Mouse (Mus musculus) liver, embryonic 15.5 days (tissue): ENCODE results near the gene Gm20388. TPM values are rescaled to one million over a fixed set of nuclear protein-coding genes. Genes with fewer than 3 reads are reported as not detected.

Experiments
- ATAC-seq: fragments of 200-750 bp; cut with Nextera tagmentation; 2 replicates; pipeline ENCODE4 v1.8.0; 2017; ENCODE audit warnings: moderate number of reproducible peaks, mild to moderate bottlenecking, moderate library complexity; ENCODE audit not compliant: insufficient read depth
- H3K27ac ChIP-seq: fragments of 300-500 bp; sonication (generic); replicated peaks from 2 replicates; pipeline ENCODE4 v1.5.1; 2015; ENCODE audit warnings: mild to moderate bottlenecking, inconsistent platforms
- H3K27me3 ChIP-seq: fragments of 300-500 bp; sonication (generic); 2 replicates; pipeline ENCODE4 v1.6.1; 2015; ENCODE audit warnings: mild to moderate bottlenecking, inconsistent platforms
- H3K36me3 ChIP-seq: fragments of 300-500 bp; sonication (generic); replicated peaks from 2 replicates; pipeline ENCODE4 v1.6.1; 2015; ENCODE audit warnings: moderate library complexity, mild to moderate bottlenecking, inconsistent platforms
- H3K4me1 ChIP-seq: fragments of 300-500 bp; sonication (generic); replicated peaks from 2 replicates; pipeline ENCODE4 v1.6.1; 2015; ENCODE audit warnings: inconsistent platforms
- H3K4me2 ChIP-seq: fragments of 300-500 bp; sonication (generic); 2 replicates; pipeline ENCODE4 v1.6.1; 2015; ENCODE audit warnings: moderate library complexity, mild to moderate bottlenecking, inconsistent platforms
- H3K4me3 ChIP-seq: fragments of 300-500 bp; sonication (generic); replicated peaks from 2 replicates; pipeline ENCODE4 v1.5.1; 2015; ENCODE audit warnings: mild to moderate bottlenecking, inconsistent platforms
- H3K9ac ChIP-seq: fragments of 300-500 bp; sonication (generic); 2 replicates; pipeline ENCODE4 v1.6.1; 2015; ENCODE audit warnings: moderate library complexity, mild to moderate bottlenecking, inconsistent platforms
- H3K9me3 ChIP-seq: fragments of 300-500 bp; sonication (generic); replicated peaks from 2 replicates; pipeline ENCODE4 v1.6.1; 2016; ENCODE audit warnings: inconsistent platforms
- WGBS: fragments of 180-500 bp; shearing (Covaris S2); methylation state at CpG from one replicate; pipeline ENCODE4 v1.1.7; 2015; ENCODE audit warnings: mixed read lengths; ENCODE audit not compliant: insufficient replicate concordance; 5-methylcytosine and 5-hydroxymethylcytosine counted together
- polyA plus RNA-seq: library from polyadenylated mRNA; unstranded; fragments of >200 nt; fragmentation: Nextera tagmentation; extraction: Ambion mirVana; gene quantifications from 2 replicates; pipeline ENCODE4 v1.2.1, GENCODE M21; 2015

Gm20388 gene
- polyA plus RNA-seq, 1 experiment from 2014 or later, result not detected

- peaks cover 46% of the 10 kb centered on the region for H3K4me1 ChIP-seq
- no peak overlapping the region for H3K4me3 ChIP-seq
- no peak overlapping the region for H3K4me2 ChIP-seq
- no peak overlapping the region for H3K27ac ChIP-seq
- 51% methylated on average over 10 of the region's 10 CpGs for WGBS
- no peaks in the 10 kb centered on the region for H3K9me3 ChIP-seq
- no peaks in the 10 kb centered on the region for H3K36me3 ChIP-seq
- ATAC-seq, result no peak
- H3K27me3 ChIP-seq, result no peaks in the 10 kb centered on the region; the same call in 1 of the 2 replicates
- no peak overlapping the region for H3K9ac ChIP-seq
Observed at GRCm38 (mm10) chr8:120341124-120341523, 430.5 kb downstream of the Gm20388 start.

GRCm38 (mm10) chr8:120342847-120343548 is 432.4 kb downstream of the Gm20388 start:
- peaks cover 36% of the 10 kb centered on the region for H3K4me1 ChIP-seq

GRCm38 (mm10) chr8:120343582-120343981 is 432.9 kb downstream of the Gm20388 start:
- Histone ChIP-seq H3K27ac (no peak overlapping the region), H3K9ac (no peak overlapping the region), H3K4me2 (peak overlapping the region; percentile 26), H3K4me3 (no peak overlapping the region), H3K27me3 (peaks cover 7% of the 10 kb centered on the region), H3K4me1 (peaks cover 36% of the 10 kb centered on the region), H3K36me3 (no peaks in the 10 kb centered on the region), H3K9me3 (no peaks in the 10 kb centered on the region)
- WGBS, result 20% methylated on average over 12 of the region's 12 CpGs
- ATAC-seq, result no peak

More at GRCm38 (mm10) chr8:120342847-120343548, 432.4 kb downstream of the Gm20388 start:
- no peak overlapping the region for H3K4me3 ChIP-seq
- H3K9me3 ChIP-seq, result no peaks in the 10 kb centered on the region
- 56% methylated on average over 7 of the region's 7 CpGs for WGBS
- peaks cover 7% of the 10 kb centered on the region for H3K27me3 ChIP-seq
- H3K4me2 ChIP-seq, result peak overlapping the region; percentile 26
- no peaks in the 10 kb centered on the region for H3K36me3 ChIP-seq
- no peak overlapping the region for H3K9ac ChIP-seq
- ATAC-seq, result no peak
- H3K27ac ChIP-seq, result no peak overlapping the region

GRCm38 (mm10) chr8:120344166-120344565 is 433.5 kb downstream of the Gm20388 start:
- Histone ChIP-seq H3K4me3 (no peak overlapping the region), H3K27ac (no peak overlapping the region), H3K4me2 (peak overlapping the region; percentile 26), H3K9ac (no peak overlapping the region), H3K4me1 (peaks cover 36% of the 10 kb centered on the region), H3K36me3 (no peaks in the 10 kb centered on the region), H3K9me3 (no peaks in the 10 kb centered on the region), H3K27me3 (peaks cover 7% of the 10 kb centered on the region)
- ATAC-seq, result peak; percentile 40; the same call in 1 of the 2 replicates
- 8% methylated on average over 4 of the region's 4 CpGs for WGBS

GRCm38 (mm10) chr8:120344583-120344982 is 433.9 kb downstream of the Gm20388 start:
- no peak for ATAC-seq
- Histone ChIP-seq H3K36me3 (no peaks in the 10 kb centered on the region), H3K27ac (no peak overlapping the region), H3K27me3 (peaks cover 10% of the 10 kb centered on the region), H3K9ac (no peak overlapping the region), H3K4me1 (peaks cover 34% of the 10 kb centered on the region), H3K4me2 (peak overlapping the region; percentile 26; the same call in 1 of the 2 replicates), H3K4me3 (no peak overlapping the region), H3K9me3 (no peaks in the 10 kb centered on the region)
- WGBS, result 48% methylated on average over 13 of the region's 13 CpGs

GRCm38 (mm10) chr8:120347734-120348341 is 437.2 kb downstream of the Gm20388 start:
- Histone ChIP-seq H3K9ac (no peak overlapping the region), H3K9me3 (no peaks in the 10 kb centered on the region), H3K4me1 (peaks cover 42% of the 10 kb centered on the region), H3K36me3 (no peaks in the 10 kb centered on the region), H3K4me3 (no peak overlapping the region), H3K4me2 (no peak overlapping the region), H3K27me3 (peaks cover 31% of the 10 kb centered on the region), H3K27ac (no peak overlapping the region)
- no peak for ATAC-seq
- 80% methylated on average over 21 of the region's 21 CpGs for WGBS

- Histone ChIP-seq H3K9me3 (no peaks in the 10 kb centered on the region), H3K4me2 (no peak overlapping the region), H3K27ac (no peak overlapping the region), H3K4me1 (peaks cover 37% of the 10 kb centered on the region), H3K36me3 (no peaks in the 10 kb centered on the region), H3K4me3 (no peak overlapping the region), H3K9ac (no peak overlapping the region), H3K27me3 (peaks cover 42% of the 10 kb centered on the region)
- 67% methylated on average over 11 of the region's 11 CpGs for WGBS
- ATAC-seq, result no peak
Observed at GRCm38 (mm10) chr8:120348922-120349321, 438.3 kb downstream of the Gm20388 start.

- Histone ChIP-seq H3K4me1 (peaks cover 38% of the 10 kb centered on the region), H3K4me3 (no peak overlapping the region), H3K27ac (no peak overlapping the region), H3K4me2 (no peak overlapping the region), H3K9ac (no peak overlapping the region), H3K9me3 (no peaks in the 10 kb centered on the region), H3K36me3 (no peaks in the 10 kb centered on the region), H3K27me3 (peaks cover 44% of the 10 kb centered on the region)
- WGBS, result 53% methylated on average over 7 of the region's 7 CpGs
- ATAC-seq, result no peak
Observed at GRCm38 (mm10) chr8:120351332-120352071, 440.9 kb downstream of the Gm20388 start.

GRCm38 (mm10) chr8:120352096-120352495 is 441.5 kb downstream of the Gm20388 start:
- Histone ChIP-seq H3K27me3 (peaks cover 44% of the 10 kb centered on the region), H3K4me2 (no peak overlapping the region), H3K9ac (no peak overlapping the region), H3K4me3 (no peak overlapping the region), H3K9me3 (no peaks in the 10 kb centered on the region), H3K4me1 (peaks cover 38% of the 10 kb centered on the region), H3K27ac (no peak overlapping the region), H3K36me3 (no peaks in the 10 kb centered on the region)
- ATAC-seq, result no peak
- WGBS, result 59% methylated on average over 10 of the region's 10 CpGs

GRCm38 (mm10) chr8:120356067-120356466 is 445.4 kb downstream of the Gm20388 start:
- ATAC-seq, result no peak
- no peak overlapping the region for H3K9ac ChIP-seq
- 57% methylated on average over 9 of the region's 9 CpGs for WGBS

GRCm38 (mm10) chr8:120357504-120357903 is 446.9 kb downstream of the Gm20388 start:
- H3K27ac ChIP-seq, result no peak overlapping the region
- H3K27me3 ChIP-seq, result peaks cover 16% of the 10 kb centered on the region; the same call in 1 of the 2 replicates
- no peak overlapping the region for H3K4me2 ChIP-seq
- 73% methylated on average over 6 of the region's 6 CpGs for WGBS
- H3K36me3 ChIP-seq, result no peaks in the 10 kb centered on the region
- ATAC-seq, result no peak
- no peak overlapping the region for H3K4me3 ChIP-seq
- H3K9ac ChIP-seq, result no peak overlapping the region
- no peaks in the 10 kb centered on the region for H3K9me3 ChIP-seq
- peaks cover 23% of the 10 kb centered on the region for H3K4me1 ChIP-seq

More at GRCm38 (mm10) chr8:120356067-120356466, 445.4 kb downstream of the Gm20388 start:
- Histone ChIP-seq H3K27me3 (peaks cover 29% of the 10 kb centered on the region), H3K4me3 (no peak overlapping the region), H3K27ac (no peak overlapping the region), H3K36me3 (no peaks in the 10 kb centered on the region), H3K4me1 (peaks cover 37% of the 10 kb centered on the region), H3K9me3 (no peaks in the 10 kb centered on the region), H3K4me2 (no peak overlapping the region)
